Mouse (Mus musculus) forebrain, embryonic 12.5 days (tissue): Measurements from ENCODE around the gene Itpk1. TPM values are rescaled to one million over a fixed set of nuclear protein-coding genes. Genes with fewer than 3 reads are reported as not detected.

Experiments
- ATAC-seq: fragments of 200-750 bp; cut with Nextera tagmentation; 2 replicates; pipeline ENCODE4 v1.8.0; 2017; ENCODE audit warnings: moderate TSS enrichment; ENCODE audit not compliant: low FRiP score
- H3K27ac ChIP-seq: fragments of 300-500 bp; sonication (generic); 2 replicates; pipeline ENCODE4 v1.5.1; 2016; ENCODE audit warnings: mild to moderate bottlenecking
- H3K27me3 ChIP-seq: fragments of 300-500 bp; sonication (generic); 2 replicates; pipeline ENCODE4 v1.6.1; 2016; ENCODE audit warnings: mild to moderate bottlenecking
- H3K36me3 ChIP-seq: fragments of 300-500 bp; sonication (generic); replicated peaks from 2 replicates; pipeline ENCODE4 v1.6.1; 2016; ENCODE audit warnings: mild to moderate bottlenecking
- H3K4me1 ChIP-seq: fragments of 300-500 bp; sonication (generic); 2 replicates; pipeline ENCODE4 v1.6.1; 2016
- H3K4me2 ChIP-seq: fragments of 300-500 bp; sonication (generic); 2 replicates; pipeline ENCODE4 v1.6.1; 2016; ENCODE audit warnings: mild to moderate bottlenecking, moderate library complexity
- H3K4me3 ChIP-seq: fragments of 300-500 bp; sonication (generic); replicated peaks from 2 replicates; pipeline ENCODE4 v1.5.1; 2016; ENCODE audit warnings: mild to moderate bottlenecking
- H3K9ac ChIP-seq: fragments of 300-500 bp; sonication (generic); 2 replicates; pipeline ENCODE4 v1.6.1; 2016; ENCODE audit warnings: mild to moderate bottlenecking
- H3K9me3 ChIP-seq: fragments of 300-500 bp; sonication (generic); 2 replicates; pipeline ENCODE4 v1.6.1; 2016
- whole genome bisulfite sequencing: fragments of 180-500 bp; shearing (Covaris S2); methylation state at CpG from one replicate; pipeline ENCODE4 v1.1.7; 2016; 5-methylcytosine and 5-hydroxymethylcytosine counted together
- polyA plus RNA-seq: library from polyadenylated mRNA; unstranded; fragments of >200 nt; fragmentation: Nextera tagmentation; extraction: Ambion mirVana; gene quantifications from 2 replicates; pipeline ENCODE4 v1.2.1, GENCODE M21; 2016

Gene Itpk1
- polyA plus RNA-seq, 1 experiment from 2014 or later, result 22.5 TPM

- H3K9ac ChIP-seq, result no peak overlapping the region
- no peaks in the 10 kb centered on the region for H3K27me3 ChIP-seq
- no peak overlapping the region for H3K27ac ChIP-seq
- H3K36me3 ChIP-seq, result peaks cover 7% of the 10 kb centered on the region; the same call in 1 of the 2 replicates
- 95% methylated on average over 1 of the region's 1 CpGs for WGBS
- H3K4me1 ChIP-seq, result peaks cover 8% of the 10 kb centered on the region
- no peaks in the 10 kb centered on the region for H3K9me3 ChIP-seq
- H3K4me3 ChIP-seq, result no peak overlapping the region
- ATAC-seq, result no peak
- H3K4me2 ChIP-seq, result no peak overlapping the region
Observed at GRCm38 (mm10) chr12:102612431-102612830, 92.3 kb downstream of the Itpk1 start.

- H3K27me3 ChIP-seq, result no peaks in the 10 kb centered on the region
- WGBS, result 96% methylated on average over 8 of the region's 8 CpGs
- ATAC-seq, result no peak
Observed at GRCm38 (mm10) chr12:102610927-102611326, 93.8 kb downstream of the Itpk1 start.

GRCm38 (mm10) chr12:102607808-102608517 lies 96.8 kb downstream of the Itpk1 start:
- H3K9ac ChIP-seq, result no peak overlapping the region
- H3K9me3 ChIP-seq, result no peaks in the 10 kb centered on the region
- ATAC-seq, result no peak
- peaks cover 7% of the 10 kb centered on the region for H3K36me3 ChIP-seq
- H3K4me1 ChIP-seq, result peaks cover 7% of the 10 kb centered on the region
- WGBS, result 83% methylated on average over 11 of the region's 11 CpGs
- no peak overlapping the region for H3K27ac ChIP-seq
- H3K4me2 ChIP-seq, result no peak overlapping the region
- no peaks in the 10 kb centered on the region for H3K27me3 ChIP-seq
- no peak overlapping the region for H3K4me3 ChIP-seq

More at GRCm38 (mm10) chr12:102610927-102611326, 93.8 kb downstream of the Itpk1 start:
- Histone ChIP-seq H3K9me3 (no peaks in the 10 kb centered on the region), H3K4me2 (no peak overlapping the region), H3K9ac (no peak overlapping the region), H3K4me3 (no peak overlapping the region), H3K4me1 (peaks cover 8% of the 10 kb centered on the region), H3K36me3 (peaks cover 7% of the 10 kb centered on the region; the same call in 1 of the 2 replicates), H3K27ac (no peak overlapping the region)

GRCm38 (mm10) chr12:102607066-102607465 lies 97.7 kb downstream of the Itpk1 start:
- peaks cover 10% of the 10 kb centered on the region for H3K4me1 ChIP-seq
- no peak overlapping the region for H3K27ac ChIP-seq
- H3K4me3 ChIP-seq, result no peak overlapping the region
- H3K4me2 ChIP-seq, result no peak overlapping the region
- peaks cover 7% of the 10 kb centered on the region for H3K36me3 ChIP-seq
- no peaks in the 10 kb centered on the region for H3K27me3 ChIP-seq
- WGBS, result 93% methylated on average over 8 of the region's 8 CpGs
- ATAC-seq, result no peak
- H3K9me3 ChIP-seq, result no peaks in the 10 kb centered on the region
- H3K9ac ChIP-seq, result no peak overlapping the region

GRCm38 (mm10) chr12:102605607-102606006 lies 99.1 kb downstream of the Itpk1 start:
- Histone ChIP-seq H3K9me3 (no peaks in the 10 kb centered on the region), H3K9ac (no peak overlapping the region), H3K4me3 (no peak overlapping the region), H3K4me2 (no peak overlapping the region), H3K36me3 (peaks cover 7% of the 10 kb centered on the region), H3K27ac (no peak overlapping the region), H3K27me3 (no peaks in the 10 kb centered on the region), H3K4me1 (peaks cover 24% of the 10 kb centered on the region)
- WGBS, result 90% methylated on average over 6 of the region's 6 CpGs
- no peak for ATAC-seq

- peaks cover 6% of the 10 kb centered on the region; the same call in 1 of the 2 replicates for H3K36me3 ChIP-seq
- peak; percentile 18; the same call in 1 of the 2 replicates for ATAC-seq
- WGBS, result 80% methylated on average over 9 of the region's 9 CpGs
- 0 out of 2 replicates have a peak, but pooled peaks cover 7% of the 10 kb centered on the region for H3K9me3 ChIP-seq
- peaks cover 36% of the 10 kb centered on the region for H3K4me1 ChIP-seq
- no peak overlapping the region for H3K9ac ChIP-seq
- H3K4me2 ChIP-seq, result peak overlapping the region; percentile 2; the same call in 1 of the 2 replicates
- no peak overlapping the region for H3K4me3 ChIP-seq
- peak overlapping the region; percentile 79 for H3K27ac ChIP-seq
- H3K27me3 ChIP-seq, result no peaks in the 10 kb centered on the region
Observed at GRCm38 (mm10) chr12:102602255-102603041, 102.3 kb downstream of the Itpk1 start.

- H3K4me2 ChIP-seq, result peak overlapping the region; percentile 2; the same call in 1 of the 2 replicates
- H3K9me3 ChIP-seq, result 0 out of 2 replicates have a peak, but pooled peaks cover 7% of the 10 kb centered on the region
- no peaks in the 10 kb centered on the region for H3K27me3 ChIP-seq
- peak; percentile 72; the same call in 1 of the 2 replicates for ATAC-seq
- peaks cover 36% of the 10 kb centered on the region for H3K4me1 ChIP-seq
- no peak overlapping the region for H3K4me3 ChIP-seq
- peak overlapping the region; percentile 79 for H3K27ac ChIP-seq
- WGBS, result 7% methylated on average over 8 of the region's 8 CpGs
- peaks cover 6% of the 10 kb centered on the region; the same call in 1 of the 2 replicates for H3K36me3 ChIP-seq
- no peak overlapping the region for H3K9ac ChIP-seq
Observed at GRCm38 (mm10) chr12:102601847-102602246, 102.9 kb downstream of the Itpk1 start.

- peaks cover 36% of the 10 kb centered on the region for H3K4me1 ChIP-seq
- H3K9ac ChIP-seq, result no peak overlapping the region
- no peaks in the 10 kb centered on the region for H3K27me3 ChIP-seq
- no peak overlapping the region for H3K4me2 ChIP-seq
- no peak overlapping the region for H3K27ac ChIP-seq
- peaks cover 6% of the 10 kb centered on the region; the same call in 1 of the 2 replicates for H3K36me3 ChIP-seq
- 0 out of 2 replicates have a peak, but pooled peaks cover 7% of the 10 kb centered on the region for H3K9me3 ChIP-seq
- no peak overlapping the region for H3K4me3 ChIP-seq
- ATAC-seq, result no peak
- WGBS, result 79% methylated on average over 6 of the region's 6 CpGs
Observed at GRCm38 (mm10) chr12:102600345-102600744, 104.4 kb downstream of the Itpk1 start.

GRCm38 (mm10) chr12:102599801-102600200 lies 104.9 kb downstream of the Itpk1 start:
- no peak for ATAC-seq
- Histone ChIP-seq H3K4me2 (no peak overlapping the region), H3K27me3 (no peaks in the 10 kb centered on the region), H3K4me3 (no peak overlapping the region), H3K9ac (no peak overlapping the region), H3K4me1 (peaks cover 36% of the 10 kb centered on the region), H3K36me3 (peaks cover 6% of the 10 kb centered on the region; the same call in 1 of the 2 replicates), H3K9me3 (0 out of 2 replicates have a peak, but pooled peaks cover 7% of the 10 kb centered on the region), H3K27ac (no peak overlapping the region)
- WGBS, result 92% methylated on average over 7 of the region's 7 CpGs

GRCm38 (mm10) chr12:102598535-102598934 lies 106.2 kb downstream of the Itpk1 start:
- Histone ChIP-seq H3K4me3 (no peak overlapping the region), H3K9me3 (0 out of 2 replicates have a peak, but pooled peaks cover 7% of the 10 kb centered on the region), H3K9ac (no peak overlapping the region), H3K4me2 (no peak overlapping the region), H3K27ac (no peak overlapping the region), H3K36me3 (0 out of 2 replicates have a peak, but pooled peaks cover 6% of the 10 kb centered on the region), H3K4me1 (peaks cover 43% of the 10 kb centered on the region), H3K27me3 (no peaks in the 10 kb centered on the region)
- no peak for ATAC-seq
- 91% methylated on average over 3 of the region's 3 CpGs for WGBS

- Histone ChIP-seq H3K36me3 (0 out of 2 replicates have a peak, but pooled peaks cover 6% of the 10 kb centered on the region), H3K9me3 (0 out of 2 replicates have a peak, but pooled peaks cover 7% of the 10 kb centered on the region), H3K9ac (no peak overlapping the region), H3K4me3 (no peak overlapping the region), H3K27ac (no peak overlapping the region), H3K4me2 (no peak overlapping the region), H3K4me1 (peaks cover 38% of the 10 kb centered on the region), H3K27me3 (no peaks in the 10 kb centered on the region)
- 89% methylated on average over 4 of the region's 4 CpGs for WGBS
- ATAC-seq, result no peak
Observed at GRCm38 (mm10) chr12:102597466-102597865, 107.3 kb downstream of the Itpk1 start.

- ATAC-seq, result no peak
Observed at GRCm38 (mm10) chr12:102596410-102596809, 108.3 kb downstream of the Itpk1 start.

More at GRCm38 (mm10) chr12:102596410-102596809, 108.3 kb downstream of the Itpk1 start:
- Histone ChIP-seq H3K4me2 (no peak overlapping the region), H3K27ac (no peak overlapping the region), H3K4me1 (peaks cover 28% of the 10 kb centered on the region), H3K9me3 (0 out of 2 replicates have a peak, but pooled peaks cover 7% of the 10 kb centered on the region), H3K36me3 (0 out of 2 replicates have a peak, but pooled peaks cover 6% of the 10 kb centered on the region), H3K9ac (no peak overlapping the region), H3K27me3 (no peaks in the 10 kb centered on the region), H3K4me3 (no peak overlapping the region)
- WGBS, result 80% methylated on average over 7 of the region's 7 CpGs
